Mouse (Mus musculus): ENCODE results near the gene Gm13271.
"Not testable (repeated sequence)": the region's sequence is repeated elsewhere in the genome, so short reads cannot be mapped to it uniquely, and the experiment has no call there.

The Gm13271 gene

DNA sequence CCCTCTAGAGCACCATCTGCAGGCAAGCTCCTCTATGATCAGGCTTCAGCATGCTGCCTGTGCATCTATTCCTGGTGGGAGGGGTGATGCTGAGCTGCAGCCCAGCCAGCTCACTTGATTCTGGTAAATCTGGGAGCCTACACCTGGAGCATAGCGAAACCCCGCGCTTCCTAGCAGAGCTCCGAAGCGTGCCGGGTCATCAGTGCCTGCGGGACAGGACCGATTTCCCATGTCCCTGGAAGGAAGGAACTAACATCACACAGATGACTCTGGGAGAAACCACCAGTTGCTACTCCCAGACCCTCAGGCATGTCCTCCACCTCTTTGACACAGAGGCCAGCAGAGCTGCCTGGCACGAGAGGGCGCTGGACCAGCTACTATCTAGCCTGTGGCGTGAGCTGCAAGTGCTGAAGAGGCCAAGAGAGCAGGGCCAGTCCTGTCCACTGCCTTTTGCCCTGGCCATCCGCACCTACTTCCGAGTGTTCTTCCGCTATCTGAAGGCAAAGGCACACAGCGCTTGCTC is at the start of gene Gm13271:
TSS of gene Gm13271 (plus strand) at position 51 of the 523 bp plus-strand sequence.
- peak; percentile 80 for DNase-seq (ENCODE audit: low spot score)

DNA sequence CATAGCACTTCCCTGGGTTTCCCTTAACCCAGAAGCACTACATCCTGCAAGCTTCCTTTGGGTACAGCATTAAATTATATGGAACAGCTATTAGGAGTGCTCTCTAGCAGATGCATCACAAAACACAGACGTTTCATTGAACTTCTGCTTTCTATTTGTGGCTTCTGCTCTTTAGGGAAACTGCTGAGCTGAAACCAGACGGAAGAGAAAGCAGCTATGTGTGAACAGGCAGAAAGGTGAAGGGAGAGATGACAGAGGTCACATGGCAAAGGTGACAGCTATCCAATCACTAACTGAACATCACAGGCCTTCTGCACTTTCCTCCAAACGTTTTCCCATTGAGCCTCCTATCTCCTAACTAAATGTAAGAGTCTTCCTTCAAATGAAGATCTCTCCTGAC is 48.7 kb upstream of the Gm13271 start:
- DNase-seq (ENCODE audit: low spot score): no peak

DNA sequence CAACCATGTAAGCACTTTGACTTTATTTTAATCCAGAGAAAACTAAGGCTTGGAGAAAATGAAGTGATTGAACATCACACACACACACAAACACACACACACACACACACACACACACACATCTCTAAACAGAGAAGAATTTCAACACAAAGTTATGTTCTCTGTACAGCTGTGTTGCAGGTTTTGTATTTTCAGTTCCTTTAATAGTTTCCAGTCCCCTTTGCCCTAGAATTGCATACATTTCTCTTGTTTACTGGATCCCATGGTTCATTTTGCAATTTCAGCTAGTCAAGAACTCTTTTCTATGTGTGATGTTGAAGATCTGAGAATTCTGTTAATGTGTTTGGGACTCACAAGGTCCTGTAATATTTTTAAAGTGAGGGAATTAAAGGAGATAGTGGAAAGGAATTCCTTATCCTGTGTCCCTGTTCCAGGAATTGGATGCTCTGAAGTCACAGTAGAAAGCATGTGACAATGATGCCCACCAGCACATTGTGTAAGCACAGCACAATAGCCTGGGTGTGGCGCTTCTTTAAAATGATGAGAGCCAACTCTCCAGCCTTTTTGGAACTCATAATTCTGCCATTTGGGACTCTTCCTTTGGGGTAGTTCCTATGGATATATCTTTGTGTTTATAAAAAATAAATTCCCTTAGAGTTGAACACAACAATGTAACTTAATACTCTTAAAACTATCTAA is 47.4 kb upstream of the Gm13271 start:
- DNase-seq (ENCODE audit: low spot score): no peak

DNA sequence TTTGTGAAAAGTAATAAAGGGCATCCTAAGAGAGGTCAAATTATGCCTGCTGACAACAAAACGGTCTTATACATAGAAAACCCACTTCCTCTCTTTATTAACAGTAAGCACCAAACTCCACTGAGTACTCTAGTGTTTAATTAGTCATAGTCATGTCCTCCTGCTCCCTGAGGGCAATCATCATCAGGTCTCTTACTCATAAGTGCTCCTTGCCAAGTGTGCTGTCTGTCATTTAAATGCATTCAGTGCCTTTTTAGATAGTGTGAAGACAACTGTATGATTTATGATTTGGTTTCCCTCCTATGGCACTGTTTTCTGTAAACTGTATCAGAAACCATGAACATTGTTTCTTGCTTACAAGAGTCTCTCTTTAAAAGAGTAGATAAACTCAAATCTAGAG is 40.4 kb upstream of the Gm13271 start:
- DNase-seq (ENCODE audit: low spot score): no peak

DNA sequence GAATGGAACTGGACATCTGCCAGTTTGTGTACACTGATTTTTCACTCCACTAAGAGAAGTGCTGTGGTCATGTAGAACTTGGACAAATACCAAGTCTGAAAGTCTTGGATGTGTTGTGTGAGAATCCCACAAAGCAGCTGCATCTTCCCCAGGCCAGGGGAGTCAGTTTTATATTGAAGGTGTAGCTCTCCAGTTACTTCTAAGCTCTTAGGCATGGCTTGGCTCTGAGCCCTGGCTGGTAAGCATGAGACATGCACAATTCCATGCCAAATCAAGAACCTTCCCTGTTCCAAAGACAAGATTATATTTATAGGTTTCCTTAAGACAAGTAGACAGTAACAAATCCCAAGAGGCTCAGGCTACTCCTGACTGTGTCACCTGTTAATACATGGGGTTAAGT is 39.6 kb upstream of the Gm13271 start:
- no peak for DNase-seq (ENCODE audit: low spot score)

DNA sequence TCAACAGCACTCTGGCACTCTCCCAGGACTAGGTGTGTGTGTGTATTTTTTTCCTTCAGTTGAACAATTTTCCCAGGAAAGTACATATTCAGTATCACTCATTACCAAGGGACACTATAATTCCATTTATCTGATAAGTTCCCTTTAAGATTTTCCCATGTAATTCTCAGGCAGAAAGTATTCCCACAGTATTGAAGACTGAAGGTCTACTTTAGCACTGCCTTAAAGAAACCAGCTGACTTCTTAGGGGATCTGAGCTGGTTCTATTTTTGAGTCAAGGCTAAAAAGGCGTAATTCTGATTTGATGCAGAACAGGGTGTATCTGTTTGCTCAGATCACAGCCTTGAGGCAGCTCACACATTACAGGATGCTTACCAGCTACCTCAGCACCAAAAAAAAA is 36.0 kb upstream of the Gm13271 start:
- no peak for DNase-seq (ENCODE audit: low spot score)

DNA sequence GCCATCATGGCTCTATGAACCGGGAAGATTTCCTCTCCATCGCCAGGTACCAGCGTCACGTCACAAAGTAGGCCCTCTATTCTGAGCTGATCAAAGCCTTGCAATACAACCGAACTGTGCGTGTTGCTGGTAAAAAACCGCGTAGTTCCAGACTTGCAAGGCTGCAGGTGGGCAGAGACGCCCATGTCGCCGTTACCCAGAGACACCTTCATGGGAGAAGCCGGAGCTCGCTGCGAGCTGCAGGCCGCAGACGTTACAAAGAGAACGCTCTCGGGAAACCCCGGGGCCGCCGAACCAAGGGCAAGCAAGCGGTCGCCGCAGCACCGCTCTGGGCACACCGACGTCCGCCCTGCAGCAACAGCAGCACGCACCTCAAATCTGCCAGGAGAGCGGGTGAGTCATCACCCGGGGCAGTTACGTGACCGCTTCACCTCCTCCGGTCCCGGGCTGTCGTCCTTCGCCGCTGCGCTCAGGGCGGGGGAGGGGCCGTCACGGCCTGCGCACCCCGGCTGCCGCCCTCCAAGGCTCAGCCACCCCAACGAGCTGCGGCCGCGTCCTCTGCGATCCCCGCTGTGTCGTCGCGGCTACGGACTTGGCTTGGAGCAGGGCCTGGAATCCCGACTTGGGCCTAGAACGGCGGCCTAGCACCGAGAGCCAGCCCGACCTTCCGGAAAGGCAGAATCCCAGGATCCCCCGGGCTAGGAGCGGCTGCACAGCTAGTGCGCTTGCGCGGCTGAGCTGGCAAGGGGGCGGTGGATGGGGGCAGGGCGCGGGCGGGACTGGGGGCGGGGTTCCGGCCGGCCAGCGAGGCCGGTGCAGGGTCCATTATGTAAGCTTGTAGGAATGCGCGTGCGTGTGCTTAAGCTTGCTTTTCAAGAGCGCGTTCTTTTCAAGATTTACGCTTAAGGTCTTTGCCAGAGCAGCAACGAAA is 32.6 kb upstream of the Gm13271 start, which contains the start of the genes Gm26566 and Klhl9:
TSS of gene Gm26566 (plus strand) at position 15 of the 931 bp plus-strand sequence.
TSS of gene Klhl9 (minus strand) at position 675 of the 931 bp plus-strand sequence.
- peak; percentile 94 for DNase-seq (ENCODE audit: low spot score)

DNA sequence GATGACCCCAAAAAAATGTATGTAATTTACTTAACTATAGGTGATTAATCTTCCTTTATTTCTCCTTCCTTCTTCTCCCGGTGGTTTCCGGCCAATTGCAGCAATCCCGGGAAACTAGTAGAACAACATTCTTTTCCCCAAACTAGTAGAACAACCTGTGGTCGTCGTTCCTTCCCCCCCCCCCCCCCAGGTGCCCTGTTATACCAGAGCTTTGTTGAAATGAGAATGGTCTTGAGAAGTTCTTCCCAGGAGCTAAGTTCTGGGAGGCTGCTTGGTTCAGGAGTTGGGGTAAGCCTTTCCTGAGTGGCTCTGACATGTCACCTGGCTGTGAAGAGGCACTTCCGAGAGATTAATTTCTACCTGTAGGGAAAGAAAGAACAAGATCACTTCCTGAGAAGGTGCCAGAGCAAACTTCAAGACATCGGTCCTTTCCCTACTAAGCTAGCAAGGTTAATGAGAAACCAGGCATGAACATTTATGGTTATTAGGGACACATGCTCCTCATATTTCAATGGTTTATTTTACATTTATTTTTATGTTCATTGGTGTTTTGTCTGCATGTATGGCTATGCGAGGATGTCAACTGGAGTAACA is 31.1 kb upstream of the Gm13271 start:
- DNase-seq (ENCODE audit: low spot score): no peak

DNA sequence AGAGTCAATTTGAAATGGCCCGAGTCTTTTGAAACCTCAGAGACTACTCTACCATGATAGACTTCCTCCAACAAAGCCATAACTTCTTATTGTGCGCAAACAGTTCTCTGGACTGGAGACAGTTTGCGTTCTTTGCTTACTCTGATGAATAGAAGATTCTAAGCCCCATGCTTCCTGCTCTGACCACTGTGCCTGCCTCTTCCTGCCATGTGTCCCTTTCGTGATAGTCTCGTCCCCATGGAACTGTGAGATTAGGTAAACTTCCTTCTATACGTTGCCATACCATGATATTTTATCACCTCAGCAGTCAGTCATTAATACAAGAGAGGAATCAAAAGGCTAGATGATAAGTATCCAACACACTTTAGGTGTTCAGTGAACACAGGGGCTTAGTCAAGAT is 27.9 kb upstream of the Gm13271 start:
- no peak for DNase-seq (ENCODE audit: low spot score)

DNA sequence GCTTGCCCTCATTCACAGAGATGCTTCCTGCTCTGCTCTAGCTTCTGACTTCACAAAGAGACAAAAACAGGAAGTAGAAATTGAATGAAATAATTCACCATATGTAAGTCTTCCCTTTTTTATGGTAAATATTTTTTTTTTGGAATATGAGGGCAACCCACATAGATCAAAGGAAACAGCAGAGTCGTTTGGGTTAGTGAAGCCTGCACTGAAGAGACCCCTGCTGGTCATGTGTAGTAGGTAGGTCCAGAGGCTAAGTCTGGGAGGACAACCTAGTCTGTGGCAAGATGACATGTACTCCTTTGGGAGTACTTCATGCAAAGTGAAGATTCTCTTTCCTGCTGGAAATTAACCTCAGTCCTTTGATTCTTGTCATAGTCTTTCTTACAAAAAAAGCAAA is 27.3 kb upstream of the Gm13271 start:
- DNase-seq (ENCODE audit: low spot score): no peak

DNA sequence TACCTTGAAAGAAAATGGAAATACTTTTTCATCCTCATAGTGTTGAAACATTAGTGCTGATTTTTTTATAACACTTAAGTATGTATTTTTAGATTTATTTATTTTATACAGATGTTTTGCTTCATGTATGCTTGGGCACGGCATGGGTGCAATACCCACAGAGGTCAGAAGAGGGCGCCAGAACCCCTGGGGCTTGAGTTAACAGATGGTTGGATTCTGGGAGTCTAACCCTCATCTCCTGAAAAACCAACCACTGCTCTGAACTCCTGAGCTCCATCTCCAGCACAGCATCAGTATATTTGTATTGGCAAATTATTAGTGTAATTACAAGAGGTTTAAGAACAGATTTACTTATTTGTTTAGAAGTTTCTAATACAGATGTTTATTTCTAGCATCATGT is 16.2 kb upstream of the Gm13271 start:
- peak; percentile 82 for DNase-seq (ENCODE audit: low spot score)

DNA sequence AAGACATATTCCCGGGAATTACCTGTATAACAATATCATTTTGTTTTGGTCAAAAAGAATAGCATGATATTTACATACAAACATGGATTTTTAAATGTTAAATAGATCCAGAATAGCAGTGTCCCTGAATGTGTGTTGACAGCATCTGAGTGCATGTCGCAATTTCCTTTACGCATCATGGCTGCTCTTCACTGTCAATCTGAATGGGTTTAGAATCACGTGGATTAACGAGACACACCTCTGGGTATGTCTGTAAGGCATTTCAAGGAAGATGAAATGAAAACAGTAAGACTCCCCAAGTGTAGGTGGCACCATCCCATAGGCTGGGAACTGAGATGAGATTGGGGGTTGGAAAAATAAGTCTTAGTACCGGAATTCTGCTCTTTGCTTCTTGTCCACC is 15.6 kb upstream of the Gm13271 start:
- no peak for DNase-seq (ENCODE audit: low spot score)

DNA sequence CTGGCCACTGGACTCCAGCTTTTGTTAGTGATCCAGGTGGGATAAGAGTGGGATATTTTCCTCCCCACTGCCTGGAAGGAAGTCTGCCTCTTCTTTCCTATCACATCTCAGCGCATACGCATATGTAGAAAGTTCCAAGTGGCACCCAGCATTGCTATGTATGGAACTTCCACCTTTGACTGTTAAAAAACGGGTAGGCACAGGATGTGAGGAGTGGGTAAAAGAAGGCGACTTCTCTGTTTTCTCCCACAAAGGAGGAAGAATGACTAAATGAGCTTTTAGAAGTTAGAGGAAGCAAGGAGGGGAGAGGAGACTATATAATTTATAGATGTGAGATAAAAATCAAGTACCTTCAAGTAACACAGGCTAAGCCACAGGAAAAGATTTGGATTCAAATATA is 13.2 kb upstream of the Gm13271 start:
- DNase-seq (ENCODE audit: low spot score): no peak

DNA sequence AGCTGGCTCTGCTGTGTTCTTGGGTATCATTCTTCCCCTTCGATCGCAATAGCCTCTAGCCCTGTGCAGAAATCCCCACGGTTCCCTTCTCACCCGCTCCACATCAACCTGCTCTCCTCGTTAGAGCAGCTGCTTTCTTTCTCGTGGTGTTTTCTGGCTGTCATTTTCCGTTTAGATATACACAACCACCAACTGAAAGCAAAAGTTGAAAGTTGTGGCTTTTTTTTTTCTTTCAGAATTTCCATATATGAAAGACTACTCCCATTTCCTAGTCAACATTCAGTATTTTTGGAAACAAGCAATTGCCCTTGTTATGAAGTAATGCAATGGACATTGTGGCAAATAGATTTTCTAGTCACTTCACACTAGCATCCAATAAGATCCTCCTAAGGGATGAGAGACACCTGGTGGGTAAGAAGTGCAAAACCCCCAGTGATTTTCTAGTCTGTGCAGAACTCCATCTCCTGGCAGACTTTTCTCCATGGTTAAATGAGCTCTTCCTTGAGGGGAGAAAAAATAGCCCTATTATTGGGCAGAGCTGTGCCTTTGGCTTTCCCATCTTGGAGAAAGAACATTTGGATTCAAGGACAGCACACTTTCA is 11.8 kb upstream of the Gm13271 start:
- no peak for DNase-seq (ENCODE audit: low spot score)

DNA sequence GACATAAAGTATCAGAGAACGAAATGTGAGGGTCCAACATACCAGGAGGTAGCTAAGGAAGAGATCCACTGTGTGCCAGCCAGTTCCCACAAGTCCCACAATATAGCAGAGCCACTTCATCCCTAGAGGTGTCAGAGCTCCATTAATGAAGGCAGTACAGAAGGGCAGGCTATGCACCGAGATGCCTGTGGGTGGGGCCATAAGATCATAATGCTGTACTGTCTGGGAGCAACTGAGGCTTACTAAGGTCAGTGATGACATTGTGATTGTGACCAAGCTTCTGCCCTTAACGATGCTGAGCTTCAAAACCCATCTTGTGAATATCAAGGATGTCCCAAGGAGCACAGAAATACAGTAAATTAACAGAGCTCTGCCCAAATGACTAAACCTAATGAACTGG is 10.5 kb upstream of the Gm13271 start:
- no peak for DNase-seq (ENCODE audit: low spot score)

DNA sequence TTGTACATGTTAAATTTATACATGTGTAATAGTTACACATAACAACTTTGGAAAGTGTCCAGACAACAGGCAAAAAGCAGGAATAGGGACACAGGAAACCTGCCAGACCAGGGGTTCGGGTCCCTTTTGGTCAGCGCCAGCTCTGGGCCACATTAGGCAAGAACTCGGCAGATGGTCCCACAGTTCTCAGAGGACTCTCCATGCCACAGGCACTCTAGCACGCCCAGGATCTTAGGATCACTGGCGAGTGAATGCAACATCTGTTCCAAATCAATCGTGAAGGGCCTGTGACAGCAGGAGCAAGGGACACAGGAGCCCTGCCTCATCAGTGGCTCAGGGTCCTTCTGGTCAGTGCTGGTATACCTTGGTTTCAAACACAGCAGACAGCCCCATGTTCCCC is 4.7 kb upstream of the Gm13271 start:
- DNase-seq (ENCODE audit: low spot score): no peak

DNA sequence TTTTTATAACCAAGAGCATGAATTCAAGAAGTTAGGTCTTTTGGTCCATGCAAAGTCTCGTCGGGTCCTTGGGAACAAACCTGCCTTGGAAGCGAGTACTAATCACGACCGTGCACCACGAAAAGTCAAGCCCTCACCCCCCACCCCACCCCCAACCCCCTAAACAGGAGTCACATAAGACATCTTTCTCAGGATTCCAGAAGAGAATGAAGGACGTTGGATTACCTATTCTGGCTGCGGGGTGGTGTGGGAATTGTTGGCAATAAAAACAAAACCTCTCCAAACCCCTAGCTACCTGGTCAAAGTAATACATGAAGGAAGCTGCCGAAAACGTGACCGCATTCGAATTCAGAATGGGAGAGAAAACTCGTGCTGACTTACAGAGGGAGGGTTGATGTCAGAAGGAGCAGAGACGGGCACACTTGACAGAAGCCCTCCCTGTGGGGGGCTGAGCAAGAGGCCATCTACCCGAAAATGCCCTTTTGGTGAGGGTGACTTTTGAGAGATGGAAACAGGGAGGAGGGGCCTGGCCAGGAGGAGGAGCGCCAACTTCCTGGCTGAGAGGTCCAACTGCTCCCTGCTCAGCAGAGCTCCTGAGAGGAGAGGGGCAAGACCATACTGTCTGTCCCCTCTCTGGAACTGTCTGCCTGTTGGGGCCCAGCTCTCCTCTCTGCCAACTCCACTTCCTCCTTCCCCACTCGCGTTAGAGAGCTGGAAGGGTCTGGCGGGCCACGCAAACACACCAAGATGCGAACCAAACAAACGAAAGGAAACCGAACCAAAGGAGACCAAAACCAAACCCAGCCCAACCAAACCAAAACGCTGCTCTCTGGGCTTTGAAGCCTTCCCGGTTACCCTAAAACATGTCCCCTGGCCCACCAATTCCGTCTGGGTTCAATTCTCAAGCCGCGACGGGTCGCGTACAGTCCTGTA is 2.2 kb downstream of the Gm13271 start:
- not testable (repeated sequence) for DNase-seq (ENCODE audit: low spot score)

DNA sequence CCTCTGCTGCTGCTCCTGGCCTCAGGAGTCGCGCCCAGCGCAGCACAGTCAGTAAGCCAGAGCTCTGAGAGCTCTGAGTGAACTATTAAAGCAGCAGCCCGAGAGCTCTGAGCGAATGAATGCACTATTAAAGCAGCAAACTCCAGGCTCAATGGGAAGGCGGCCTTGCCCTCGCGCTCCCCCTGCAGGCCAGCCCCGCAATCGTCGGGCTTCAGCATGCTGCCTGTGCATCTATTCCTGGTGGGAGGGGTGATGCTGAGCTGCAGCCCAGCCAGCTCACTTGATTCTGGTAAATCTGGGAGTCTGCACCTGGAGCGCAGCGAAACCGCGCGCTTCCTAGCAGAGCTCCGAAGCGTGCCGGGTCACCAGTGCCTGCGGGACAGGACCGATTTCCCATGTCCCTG is 3.0 kb downstream of the Gm13271 start:
- DNase-seq (ENCODE audit: low spot score): peak; percentile 88

DNA sequence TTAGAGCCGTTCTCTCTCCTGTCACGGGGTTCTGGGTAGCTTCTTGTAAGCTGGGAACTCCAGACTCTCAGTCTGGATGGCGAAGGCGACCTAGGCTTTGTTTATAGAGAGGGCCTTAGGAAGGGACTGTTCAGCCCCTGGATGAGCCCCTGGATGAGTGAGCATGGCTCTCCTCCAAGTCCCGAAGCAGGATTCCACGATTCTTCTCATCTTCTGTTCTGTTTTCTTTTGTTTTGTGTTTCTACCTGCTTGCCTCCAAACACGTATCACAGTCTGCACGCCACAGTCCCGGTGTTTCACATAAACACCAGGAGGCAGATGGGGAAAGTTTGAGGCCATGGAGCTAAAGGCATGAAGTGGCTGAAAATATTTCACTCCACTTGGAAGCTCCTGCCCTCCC is 4.1 kb downstream of the Gm13271 start:
- not testable (repeated sequence) for DNase-seq (ENCODE audit: low spot score)

DNA sequence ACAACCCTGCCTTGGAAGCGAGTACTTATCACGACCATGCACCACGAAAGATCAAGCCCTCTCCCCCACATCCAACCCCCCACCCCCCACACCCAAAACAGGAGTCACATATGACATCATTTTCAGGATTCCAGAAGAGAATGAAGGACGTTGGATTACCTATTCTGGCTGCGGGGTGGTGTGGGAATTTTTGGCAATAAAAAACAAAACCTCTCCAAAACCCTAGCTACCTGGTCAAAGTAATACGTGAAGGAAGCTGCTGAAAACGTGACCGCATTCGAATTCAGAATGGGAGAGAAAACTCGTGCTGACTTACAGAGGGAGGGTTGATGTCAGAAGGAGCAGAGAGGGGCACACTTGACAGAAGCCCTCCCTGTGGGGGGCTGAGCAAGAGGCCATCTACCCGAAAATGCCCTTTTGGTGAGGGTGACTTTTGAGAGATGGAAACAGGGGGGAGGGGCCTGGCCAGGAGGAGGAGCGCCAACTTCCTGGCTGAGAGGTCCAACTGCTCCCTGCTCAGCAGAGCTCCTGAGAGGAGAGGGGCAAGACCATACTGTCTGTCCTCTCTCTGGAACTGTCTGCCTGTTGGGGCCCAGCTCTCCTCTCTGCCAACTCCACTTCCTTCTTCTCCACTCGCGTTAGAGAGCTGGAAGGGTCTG is 5.1 kb downstream of the Gm13271 start, which contains the start of gene Gm13283:
TSS of gene Gm13283 (plus strand) at position 510 of the 659 bp plus-strand sequence.
- DNase-seq (ENCODE audit: low spot score): peak; percentile 56
